Mouse (Mus musculus) CD4-positive helper T cell, adult 2 months (primary cell): ENCODE data around the gene Megf8.
A peak's percentile ranks its signal among the peaks of the same experiment; 100 is the strongest.

ENCODE experiments used
- DNase-seq: peaks from one replicate; pipeline ENCODE4 v3.0.0-alpha.2; 2012; ENCODE audit warnings: low read depth, missing footprints, low spot score

The Megf8 gene

GRCm38 (mm10) chr7:25316532-25317445, at the start of gene Megf8:
TSS of gene Megf8 (plus strand) at chr7:25317164.
- DNase-seq: peak; percentile 89

- DNase-seq: peak; percentile 99
Observed at GRCm38 (mm10) chr7:25267301-25267750, 49.6 kb upstream of the Megf8 start, which contains the start of gene Cic. TSS of gene Cic (plus strand) at chr7:25267704.

GRCm38 (mm10) chr7:25267751-25268463, 49.1 kb upstream of the Megf8 start:
- DNase-seq: peak; percentile 100

GRCm38 (mm10) chr7:25268588-25268987, 48.4 kb upstream of the Megf8 start:
- no peak for DNase-seq

- DNase-seq: peak; percentile 48
Observed at GRCm38 (mm10) chr7:25269029-25269428, 47.9 kb upstream of the Megf8 start.

GRCm38 (mm10) chr7:25269545-25270271, 47.3 kb upstream of the Megf8 start:
- DNase-seq: peak; percentile 61

- DNase-seq: no peak
Observed at GRCm38 (mm10) chr7:25270652-25271633, 46.0 kb upstream of the Megf8 start.

GRCm38 (mm10) chr7:25271651-25272444, 45.1 kb upstream of the Megf8 start:
- no peak for DNase-seq

GRCm38 (mm10) chr7:25272445-25273258, 44.3 kb upstream of the Megf8 start:
- DNase-seq: no peak

GRCm38 (mm10) chr7:25273259-25274241, 43.4 kb upstream of the Megf8 start:
- DNase-seq: no peak

GRCm38 (mm10) chr7:25274571-25274970, 42.4 kb upstream of the Megf8 start:
- peak; percentile 77 for DNase-seq

GRCm38 (mm10) chr7:25274996-25275395, 42.0 kb upstream of the Megf8 start:
- DNase-seq: no peak

GRCm38 (mm10) chr7:25275555-25276298, 41.2 kb upstream of the Megf8 start:
- DNase-seq: no peak

- DNase-seq: no peak
Observed at GRCm38 (mm10) chr7:25277405-25277804, 39.6 kb upstream of the Megf8 start.

GRCm38 (mm10) chr7:25277998-25278340, 39.0 kb upstream of the Megf8 start:
- DNase-seq: no peak

- DNase-seq: peak; percentile 97
Observed at GRCm38 (mm10) chr7:25278341-25279075, 38.5 kb upstream of the Megf8 start.
